Mouse (Mus musculus) inflammation-experienced regulatory T-cells, adult 16 weeks (primary cell): Measurements from ENCODE around the gene Fam208a. TPM values are rescaled to one million over a fixed set of nuclear protein-coding genes. Genes with fewer than 3 reads are reported as not detected.

Experiments
- polyA plus RNA-seq: library from polyadenylated mRNA; unstranded; fragments of 100-300 nt; shearing (Covaris generic); gene quantifications from one replicate; pipeline ENCODE4 v1.2.1, GENCODE M21; 2017

Fam208a gene
- 20.4 TPM for polyA plus RNA-seq

GRCm38 (mm10) chr14:27428573-27428972 is at the start of gene Fam208a:
Gene Fam208a (plus strand): TSS chr14:27428834.

GRCm38 (mm10) chr14:27507894-27508643 is 79.4 kb downstream of the Fam208a start, which contains the start of gene Ccdc66:
Gene Ccdc66 (minus strand): TSS chr14:27508460.

Other genes with a start within 250 kb of the Fam208a start
- 18.3 TPM for gene Ccdc66, start 79.6 kb downstream of the Fam208a start, polyA plus RNA-seq
- gene Erc2, start 193.6 kb downstream of the Fam208a start, polyA plus RNA-seq: not detected